Mouse (Mus musculus) MEL (cell line): ENCODE results near the gene Zer1.

Source experiments
- CHD1 ChIP-seq: IDR thresholded peaks from 2 replicates; pipeline ENCODE4 v1.6.1; 2012; ENCODE audit warnings: low read depth, mild to moderate bottlenecking, inconsistent platforms, low read length, improper control_type of control experiment
- CTCF ChIP-seq, 3 experiments: IDR thresholded peaks in 2 of 3; conservative IDR thresholded peaks in 1 of 3; 2 replicates each; pipeline ENCODE4 v1.5.1; 2011 to 2012; ENCODE audit warnings: low read length in 3 of 3, low read depth in 2 of 3, mild to moderate bottlenecking in 2 of 3, improper control_type of control experiment in 1 of 3, inconsistent platforms in 1 of 3, mixed read lengths in 1 of 3, moderate library complexity in 1 of 3; ENCODE audit not compliant: control insufficient read depth in 1 of 3, insufficient read depth in 1 of 3, poor library complexity in 1 of 3, severe bottlenecking in 1 of 3
- E2F4 ChIP-seq: IDR thresholded peaks from 2 replicates; pipeline ENCODE4 v1.6.1; 2011; ENCODE audit warnings: low read depth, low read length, improper control_type of control experiment, borderline replicate concordance
- ELF1 ChIP-seq: IDR thresholded peaks from 2 replicates; pipeline ENCODE4 v1.6.1; 2014; ENCODE audit warnings: low read depth, mild to moderate bottlenecking, inconsistent platforms, low read length, improper control_type of control experiment, moderate library complexity
- ETS1 ChIP-seq: IDR thresholded peaks from 2 replicates; pipeline ENCODE4 v1.6.1; 2012; ENCODE audit warnings: low read depth, mild to moderate bottlenecking, inconsistent platforms, low read length, improper control_type of control experiment, moderate library complexity
- HCFC1 ChIP-seq: IDR thresholded peaks from 2 replicates; pipeline ENCODE4 v1.6.1; 2012; ENCODE audit warnings: low read depth, mild to moderate bottlenecking, inconsistent platforms, low read length, improper control_type of control experiment, moderate library complexity
- MXI1 ChIP-seq: IDR thresholded peaks from 2 replicates; pipeline ENCODE4 v1.6.1; 2011; ENCODE audit warnings: mild to moderate bottlenecking, low read depth, low read length, improper control_type of control experiment
- POLR2A ChIP-seq, 2 experiments: IDR thresholded peaks; 2 replicates each; pipeline ENCODE4 v1.6.1; 2011 to 2012; ENCODE audit warnings: low read length in 2 of 2, mild to moderate bottlenecking in 2 of 2, control low read depth in 1 of 2, improper control_type of control experiment in 1 of 2, low read depth in 1 of 2, moderate library complexity in 1 of 2; ENCODE audit not compliant: control insufficient read depth in 1 of 2, insufficient read depth in 1 of 2, poor library complexity in 1 of 2
- USF2 ChIP-seq, 2 experiments: IDR thresholded peaks; 2 replicates each; pipeline ENCODE4 v1.6.1; 2011 to 2012; ENCODE audit warnings: improper control_type of control experiment in 2 of 2, low read length in 2 of 2, borderline replicate concordance in 1 of 2, inconsistent platforms in 1 of 2, low read depth in 1 of 2, mild to moderate bottlenecking in 1 of 2; ENCODE audit not compliant: insufficient read depth in 1 of 2
- ZNF384 ChIP-seq: IDR thresholded peaks from 2 replicates; pipeline ENCODE4 v1.6.1; 2012; ENCODE audit warnings: low read depth, mild to moderate bottlenecking, inconsistent platforms, low read length, improper control_type of control experiment

- TF ChIP-seq HCFC1 (no peak), POLR2A (IDR thresholded peaks at IDR 0.05; ENCODE audit: control insufficient read depth in 1 of 2, insufficient read depth in 1 of 2, low read depth in 1 of 2, low read length in 2 of 2, poor library complexity in 1 of 2) (no peak), CTCF (IDR thresholded peaks at IDR 0.05 in 2 of 3, conservative IDR thresholded peaks at IDR 0.05 in 1 of 3; ENCODE audit: control insufficient read depth in 1 of 3, insufficient read depth in 1 of 3, low read depth in 2 of 3, low read length in 3 of 3, poor library complexity in 1 of 3, severe bottlenecking in 1 of 3) (no peak), ELF1 (no peak), MXI1 (no peak), E2F4 (no peak), ZNF384 (no peak), USF2 (IDR thresholded peaks at IDR 0.05; ENCODE audit: borderline replicate concordance in 1 of 2, insufficient read depth in 1 of 2, low read depth in 1 of 2, low read length in 2 of 2) (no peak), ETS1 (no peak), CHD1 (no peak)
Observed at GRCm38 (mm10) chr2:30119641-30120051, 4.7 kb downstream of the Zer1 start.
